Mouse (Mus musculus): Measurements from ENCODE around the gene 4930430A15Rik.

The 4930430A15Rik gene

GRCm38 (mm10) chr2:111229502-111229901 is at the start of gene 4930430A15Rik:
TSS of gene 4930430A15Rik (minus strand) at chr2:111229602.
- DNase-seq (ENCODE audit: low read depth, low spot score), result no peak

GRCm38 (mm10) chr2:111274006-111274405 is 44.6 kb upstream of the 4930430A15Rik start, which contains the start of gene Olfr1277:
TSS of gene Olfr1277 (minus strand) at chr2:111274106.
- no peak for DNase-seq (ENCODE audit: low read depth, low spot score)

GRCm38 (mm10) chr2:111254216-111254615 is 24.8 kb upstream of the 4930430A15Rik start, which contains the start of gene Olfr1276:
TSS of gene Olfr1276 (plus strand) at chr2:111254516.
- DNase-seq (ENCODE audit: low read depth, low spot score), result no peak

- DNase-seq (ENCODE audit: low read depth, low spot score), result no peak
Measured at GRCm38 (mm10) chr2:111235186-111235585, 5.8 kb upstream of the 4930430A15Rik start, which contains the start of gene Olfr1275. TSS of gene Olfr1275 (minus strand) at chr2:111235286.

GRCm38 (mm10) chr2:111182068-111182467 is 47.3 kb downstream of the 4930430A15Rik start:
- DNase-seq (ENCODE audit: low read depth, low spot score), result no peak

GRCm38 (mm10) chr2:111152836-111153235 is 76.6 kb downstream of the 4930430A15Rik start, which contains the start of gene Gm15130:
TSS of gene Gm15130 (minus strand) at chr2:111152936.
- DNase-seq (ENCODE audit: low read depth, low spot score), result no peak

GRCm38 (mm10) chr2:111135739-111136138 is 93.7 kb downstream of the 4930430A15Rik start:
- DNase-seq (ENCODE audit: low read depth, low spot score), result no peak
